Mouse (Mus musculus) liver, adult 2 months (tissue): Measurements from ENCODE around the gene Coro6. TPM values are rescaled to one million over a fixed set of nuclear protein-coding genes. Genes with fewer than 3 reads are reported as not detected.

Experiments used
- DNase-seq: peaks from one replicate; pipeline ENCODE4 v3.0.0-alpha.2; 2011; ENCODE audit warnings: low read depth, low spot score; ENCODE audit errors: extremely low read depth
- H3K27ac ChIP-seq: fragments of 200-500 bp; replicated peaks from 2 replicates; pipeline ENCODE4 v1.5.1; 2012; ENCODE audit warnings: low read depth, mild to moderate bottlenecking, control low read depth, inconsistent platforms, low read length; ENCODE audit not compliant: insufficient read depth
- H3K27me3 ChIP-seq: fragments of 200-500 bp; 2 replicates; pipeline ENCODE4 v1.6.1; 2012; ENCODE audit warnings: mild to moderate bottlenecking, moderate library complexity, low read length, inconsistent platforms; ENCODE audit not compliant: control insufficient read depth, insufficient read depth
- H3K36me3 ChIP-seq: fragments of 200-500 bp; 2 replicates; pipeline ENCODE4 v1.6.1; 2012; ENCODE audit warnings: low read length, inconsistent platforms; ENCODE audit not compliant: control insufficient read depth, insufficient read depth
- H3K4me1 ChIP-seq: fragments of 200-500 bp; 2 replicates; pipeline ENCODE4 v1.6.1; 2011; ENCODE audit warnings: low read length; ENCODE audit not compliant: control insufficient read depth, insufficient read depth
- H3K4me3 ChIP-seq: fragments of 200-500 bp; 2 replicates; pipeline ENCODE4 v1.5.1; 2011; ENCODE audit warnings: low read depth, mild to moderate bottlenecking, control low read depth, low read length, moderate library complexity; ENCODE audit not compliant: insufficient read depth
- H3K79me2 ChIP-seq: fragments of 200-500 bp; 2 replicates; pipeline ENCODE4 v1.6.1; 2012; ENCODE audit warnings: inconsistent platforms, mild to moderate bottlenecking, low read length, moderate library complexity; ENCODE audit not compliant: control insufficient read depth, insufficient read depth
- H3K9ac ChIP-seq: fragments of 200-500 bp; 2 replicates; pipeline ENCODE4 v1.6.1; 2012; ENCODE audit warnings: low read depth, mild to moderate bottlenecking, control low read depth, inconsistent platforms, low read length
- CTCF ChIP-seq: fragments of 200-500 bp; IDR thresholded peaks from 2 replicates; pipeline ENCODE4 v1.5.1; 2011; ENCODE audit warnings: low read depth, low read length, control low read depth
- POLR2A ChIP-seq: fragments of 200-500 bp; IDR thresholded peaks from 2 replicates; pipeline ENCODE4 v1.6.1; 2011; ENCODE audit warnings: low read length, control low read depth; ENCODE audit not compliant: insufficient read depth; ENCODE audit errors: extremely low read depth
- WGBS: fragments of 180-500 bp; shearing (Covaris S2); methylation state at CpG from one replicate; pipeline ENCODE4 v1.1.7; 2018; 5-methylcytosine and 5-hydroxymethylcytosine counted together
- polyA plus RNA-seq: library from polyadenylated mRNA; depleted of rRNA; stranded (reverse); fragments of >200 nt; gene quantifications from 2 replicates; pipeline ENCODE4 v1.2.3, GENCODE M21; 2012
- total RNA-seq: library from RNA; depleted of rRNA; stranded (reverse); fragments of >200 nt; gene quantifications from 2 replicates; pipeline ENCODE4 v1.2.3, GENCODE M21; 2014

The Coro6 gene
- total and polyA plus RNA-seq, 2 experiments = 0.09 to 0.16 TPM

GRCm38 (mm10) chr11:77446628-77447041, 15.6 kb upstream of the Coro6 start:
- WGBS = 9% methylated on average over 6 of the region's 6 CpGs
- H3K9ac ChIP-seq = peak overlapping the region; percentile 37; the same call in 1 of the 2 replicates
- H3K27ac ChIP-seq = peak overlapping the region; percentile 63
- no peaks in the 10 kb centered on the region for H3K27me3 ChIP-seq
- H3K79me2 ChIP-seq = no peaks in the 10 kb centered on the region
- peaks cover 37% of the 10 kb centered on the region for H3K36me3 ChIP-seq
- DNase-seq = peak; percentile 75
- no peak overlapping the region for H3K4me3 ChIP-seq
- TF ChIP-seq POLR2A (no peak), CTCF (peak; percentile 51)
- peaks cover 32% of the 10 kb centered on the region for H3K4me1 ChIP-seq

GRCm38 (mm10) chr11:77449224-77449623, 13.0 kb upstream of the Coro6 start:
- TF ChIP-seq CTCF = no peak
- TF ChIP-seq POLR2A = no peak
- Histone ChIP-seq H3K9ac (no peak overlapping the region), H3K79me2 (no peaks in the 10 kb centered on the region), H3K4me1 (peaks cover 16% of the 10 kb centered on the region), H3K27ac (no peak overlapping the region), H3K36me3 (peaks cover 26% of the 10 kb centered on the region), H3K27me3 (no peaks in the 10 kb centered on the region), H3K4me3 (no peak overlapping the region)
- DNase-seq = no peak
- 78% methylated on average over 7 of the region's 7 CpGs for WGBS

GRCm38 (mm10) chr11:77451670-77452069, 10.5 kb upstream of the Coro6 start:
- peaks cover 4% of the 10 kb centered on the region for H3K4me1 ChIP-seq
- H3K4me3 ChIP-seq = no peak overlapping the region
- peaks cover 32% of the 10 kb centered on the region for H3K36me3 ChIP-seq
- 95% methylated on average over 2 of the region's 2 CpGs for WGBS
- H3K27me3 ChIP-seq = no peaks in the 10 kb centered on the region
- TF ChIP-seq POLR2A (no peak), CTCF (no peak)
- H3K9ac ChIP-seq = no peak overlapping the region
- no peaks in the 10 kb centered on the region for H3K79me2 ChIP-seq
- DNase-seq = no peak
- H3K27ac ChIP-seq = no peak overlapping the region

GRCm38 (mm10) chr11:77453388-77453787, 8.8 kb upstream of the Coro6 start:
- Histone ChIP-seq H3K9ac (no peak overlapping the region), H3K36me3 (peaks cover 32% of the 10 kb centered on the region), H3K79me2 (no peaks in the 10 kb centered on the region), H3K27ac (no peak overlapping the region), H3K27me3 (no peaks in the 10 kb centered on the region), H3K4me3 (no peak overlapping the region), H3K4me1 (peaks cover 2% of the 10 kb centered on the region; the same call in 1 of the 2 replicates)
- DNase-seq = no peak
- WGBS = 89% methylated on average over 2 of the region's 2 CpGs
- TF ChIP-seq POLR2A (no peak), CTCF (no peak)

GRCm38 (mm10) chr11:77455770-77456510, 6.3 kb upstream of the Coro6 start:
- H3K79me2 ChIP-seq = no peaks in the 10 kb centered on the region
- no peak overlapping the region for H3K27ac ChIP-seq
- H3K9ac ChIP-seq = no peak overlapping the region
- no peak for TF ChIP-seq POLR2A
- TF ChIP-seq CTCF = no peak
- no peaks in the 10 kb centered on the region for H3K27me3 ChIP-seq
- H3K4me3 ChIP-seq = no peak overlapping the region
- H3K36me3 ChIP-seq = peaks cover 11% of the 10 kb centered on the region
- peaks cover 2% of the 10 kb centered on the region; the same call in 1 of the 2 replicates for H3K4me1 ChIP-seq
- WGBS = 83% methylated on average over 9 of the region's 9 CpGs
- no peak for DNase-seq

GRCm38 (mm10) chr11:77456866-77457265, 5.3 kb upstream of the Coro6 start:
- TF ChIP-seq CTCF = no peak
- TF ChIP-seq POLR2A = no peak
- Histone ChIP-seq H3K9ac (no peak overlapping the region), H3K79me2 (no peaks in the 10 kb centered on the region), H3K27me3 (no peaks in the 10 kb centered on the region), H3K4me1 (peaks cover 2% of the 10 kb centered on the region; the same call in 1 of the 2 replicates), H3K27ac (no peak overlapping the region), H3K4me3 (no peak overlapping the region), H3K36me3 (peaks cover 8% of the 10 kb centered on the region; the same call in 1 of the 2 replicates)
- DNase-seq = peak; percentile 56
- WGBS = 24% methylated on average over 6 of the region's 6 CpGs
